Mouse (Mus musculus): ENCODE measurements around the gene Lrrc27.

Gene Lrrc27

GRCm38 (mm10) chr7:139271871-139272270, 59.1 kb downstream of the Lrrc27 start:
- in situ Hi-C loops (cut with MboI, MseI): no loop called here

GRCm38 (mm10) chr7:139272639-139273396, 60.0 kb downstream of the Lrrc27 start:
- in situ Hi-C loops (cut with MboI, MseI): no loop called here

- in situ Hi-C loops (cut with MboI, MseI): no loop called here
Measured at GRCm38 (mm10) chr7:139273397-139273719, 60.6 kb downstream of the Lrrc27 start.

GRCm38 (mm10) chr7:139275586-139275985, 62.8 kb downstream of the Lrrc27 start:
- in situ Hi-C loops (cut with MboI, MseI): no loop called here

GRCm38 (mm10) chr7:139276150-139276549, 63.4 kb downstream of the Lrrc27 start:
- in situ Hi-C loops (cut with MboI, MseI): no loop called here

GRCm38 (mm10) chr7:139277536-139277935, 64.7 kb downstream of the Lrrc27 start:
- in situ Hi-C loops (cut with MboI, MseI): no loop called here

GRCm38 (mm10) chr7:139279571-139279970, 66.8 kb downstream of the Lrrc27 start:
- in situ Hi-C loops (cut with MboI, MseI): no loop called here

- in situ Hi-C loops (cut with MboI, MseI): no loop called here
Measured at GRCm38 (mm10) chr7:139280044-139280443, 67.3 kb downstream of the Lrrc27 start.

GRCm38 (mm10) chr7:139281195-139281594, 68.4 kb downstream of the Lrrc27 start:
- in situ Hi-C loops (cut with MboI, MseI): no loop called here

- in situ Hi-C loops (cut with MboI, MseI): no loop called here
Measured at GRCm38 (mm10) chr7:139282037-139282436, 69.2 kb downstream of the Lrrc27 start.

GRCm38 (mm10) chr7:139285295-139285943, 72.6 kb downstream of the Lrrc27 start:
- in situ Hi-C loops (cut with MboI, MseI): no loop called here

- in situ Hi-C loops (cut with MboI, MseI): no loop called here
Measured at GRCm38 (mm10) chr7:139288540-139288939, 75.8 kb downstream of the Lrrc27 start.
